18 mouse cellular contexts compared by ENCODE assay signal in genomic region chr14:122747860-122748842, GRCm38 (mm10).
A peak's percentile ranks its signal among the peaks of the same experiment; 100 is the strongest.
DNase-seq lines count a peak whose midpoint lies in the region; ATAC-seq lines count a peak whose summit lies in the region.
"Had no signal": no experiment of that assay in that cellular context is flagged by ENCODE, and none has a peak within 500 bp of the region (broad histone marks: within the 10 kb centered on the region; RNA-seq: fewer than 3 reads in every experiment).

No protein-coding gene starts in this region.

- H3K36me3 ChIP-seq in lung, embryonic 16.5 days (ENCODE audit: control insufficient read depth, insufficient read depth, low read length) = no peaks in the 10 kb centered on the region
- H3K36me3 ChIP-seq in embryonic facial prominence, embryonic 14.5 days (ENCODE audit: control insufficient read depth, insufficient read depth, low read length) = no peaks in the 10 kb centered on the region
- no peaks in the 10 kb centered on the region for H3K36me3 ChIP-seq in splenic B cell, adult 2 months (ENCODE audit: control insufficient read depth, insufficient read depth, low read length, poor library complexity, severe bottlenecking)
- no peaks in the 10 kb centered on the region for H3K36me3 ChIP-seq in neural tube, embryonic 15.5 days
- H3K36me3 ChIP-seq: heart, embryonic 10.5 days; kidney, embryonic 15.5 days; midbrain, embryonic 12.5 days had no signal

- DNase-seq in cerebellum, postnatal 10 days = peak; percentile 24 to 29
- no peak for DNase-seq in cerebellum, adult 8-10 months
- no peak for DNase-seq in lung, postnatal 14 days
- peak; percentile 45 for DNase-seq in embryonic facial prominence, embryonic 14.5 days (ENCODE audit: low spot score)
- peak; percentile 8 for DNase-seq in splenic B cell, adult 2 months (ENCODE audit: low read depth, low spot score)
- DNase-seq in urinary bladder, postnatal 10 days (ENCODE audit: low spot score) = no peak
- DNase-seq: gastrocnemius, postnatal 25 days; heart, postnatal 14 days; layer of hippocampus, postnatal 36 days; liver; liver, postnatal 0 days had no signal

- H3K27ac ChIP-seq in lung, embryonic 16.5 days (ENCODE audit: low read length) = peak overlapping the region; percentile 0
- no peak overlapping the region for H3K27ac ChIP-seq in embryonic facial prominence, embryonic 14.5 days (replicated peaks; ENCODE audit: low read depth, low read length)
- H3K27ac ChIP-seq in neural tube, embryonic 15.5 days (replicated peaks) = no peak overlapping the region
- H3K27ac ChIP-seq: heart, embryonic 10.5 days; hindbrain, embryonic 14.5 days; kidney, embryonic 15.5 days; midbrain, embryonic 12.5 days had no signal

- H3K4me2 ChIP-seq in lung, embryonic 16.5 days (ENCODE audit: low read depth, low read length) = no peak overlapping the region
- no peak overlapping the region for H3K4me2 ChIP-seq in embryonic facial prominence, embryonic 14.5 days (ENCODE audit: low read depth, low read length)
- no peak overlapping the region for H3K4me2 ChIP-seq in neural tube, embryonic 15.5 days
- H3K4me2 ChIP-seq: hindbrain, embryonic 14.5 days; kidney, embryonic 15.5 days; midbrain, embryonic 12.5 days had no signal

- no peak overlapping the region for H3K9ac ChIP-seq in lung, embryonic 16.5 days (ENCODE audit: low read length)
- no peak overlapping the region for H3K9ac ChIP-seq in embryonic facial prominence, embryonic 14.5 days (ENCODE audit: low read depth, low read length)
- H3K9ac ChIP-seq in neural tube, embryonic 15.5 days (replicated peaks) = no peak overlapping the region
- H3K9ac ChIP-seq: hindbrain, embryonic 14.5 days; kidney, embryonic 15.5 days; liver, postnatal 0 days; midbrain, embryonic 12.5 days had no signal

- no peaks in the 10 kb centered on the region for H3K27me3 ChIP-seq in lung, embryonic 16.5 days (ENCODE audit: control insufficient read depth, insufficient read depth, low read depth, low read length)
- no peaks in the 10 kb centered on the region for H3K27me3 ChIP-seq in embryonic facial prominence, embryonic 14.5 days (replicated peaks; ENCODE audit: control insufficient read depth, insufficient read depth, low read length)
- no peaks in the 10 kb centered on the region for H3K27me3 ChIP-seq in splenic B cell, adult 2 months (ENCODE audit: control insufficient read depth, insufficient read depth, low read length, poor library complexity, severe bottlenecking)
- H3K27me3 ChIP-seq in neural tube, embryonic 15.5 days (replicated peaks) = no peaks in the 10 kb centered on the region
- H3K27me3 ChIP-seq: kidney, embryonic 15.5 days; midbrain, embryonic 12.5 days had no signal

- H3K4me3 ChIP-seq in lung, embryonic 16.5 days (ENCODE audit: low read length) = no peak overlapping the region
- no peak overlapping the region for H3K4me3 ChIP-seq in embryonic facial prominence, embryonic 14.5 days (ENCODE audit: low read depth, low read length)
- no peak overlapping the region for H3K4me3 ChIP-seq in neural tube, embryonic 15.5 days (replicated peaks)
- H3K4me3 ChIP-seq: heart, embryonic 10.5 days; kidney, embryonic 15.5 days; midbrain, embryonic 12.5 days had no signal

- no peaks in the 10 kb centered on the region; the same call in 1 of the 2 replicates for H3K4me1 ChIP-seq in lung, embryonic 16.5 days (replicated peaks; ENCODE audit: control insufficient read depth, insufficient read depth, low read length)
- no peaks in the 10 kb centered on the region for H3K4me1 ChIP-seq in embryonic facial prominence, embryonic 14.5 days (ENCODE audit: control insufficient read depth, insufficient read depth, low read length)
- H3K4me1 ChIP-seq in neural tube, embryonic 15.5 days = no peaks in the 10 kb centered on the region
- H3K4me1 ChIP-seq: heart, embryonic 10.5 days; kidney, embryonic 15.5 days had no signal

- H3K9me3 ChIP-seq in lung, embryonic 16.5 days (ENCODE audit: control insufficient read depth, low read length) = no peaks in the 10 kb centered on the region
- H3K9me3 ChIP-seq in embryonic facial prominence, embryonic 14.5 days (ENCODE audit: control insufficient read depth, low read length) = 0 out of 2 replicates have a peak, but pooled peaks cover 5% of the 10 kb centered on the region
- no peaks in the 10 kb centered on the region for H3K9me3 ChIP-seq in neural tube, embryonic 15.5 days (replicated peaks)
- H3K9me3 ChIP-seq: heart, embryonic 10.5 days; kidney, embryonic 15.5 days; midbrain, embryonic 12.5 days had no signal

- WGBS in lung, embryonic 16.5 days = 41% methylated on average over 3 of the region's 3 CpGs
- 44% methylated on average over 3 of the region's 3 CpGs for WGBS in embryonic facial prominence, embryonic 14.5 days
- 77% methylated on average over 3 of the region's 3 CpGs for WGBS in neural tube, embryonic 15.5 days

- ATAC-seq in lung, embryonic 16.5 days (ENCODE audit: low read depth) = peak; percentile 93
- peak; percentile 47; the same call in 1 of the 2 replicates for ATAC-seq in embryonic facial prominence, embryonic 14.5 days (ENCODE audit: low read depth)
- ATAC-seq in neural tube, embryonic 15.5 days (ENCODE audit: low FRiP score) = no peak
- ATAC-seq: intestine, embryonic 16.5 days; liver, postnatal 0 days had no signal

Comparison
In these comparisons a context has a peak if more than half of its experiments do, and no peak if none do; other contexts are left out.
1. DNase-seq: peak in cerebellum, postnatal 10 days (2 of 2), embryonic facial prominence, embryonic 14.5 days (single experiment) and splenic B cell, adult 2 months (single experiment); none in cerebellum, adult 8-10 months (single experiment), lung, postnatal 14 days (single experiment) and urinary bladder, postnatal 10 days (single experiment).